Mouse (Mus musculus) urinary bladder, adult 2 months (tissue): ENCODE results near the gene Scgb1b30. TPM values are rescaled to one million over a fixed set of nuclear protein-coding genes. Genes with fewer than 3 reads are reported as not detected.
"Not testable (repeated sequence)": the region's sequence is repeated elsewhere in the genome, so short reads cannot be mapped to it uniquely, and the experiment has no call there.

Source experiments
- DNase-seq: peaks from one replicate; pipeline ENCODE4 v3.0.0; 2022; ENCODE audit warnings: low spot score
- polyA plus RNA-seq: library from polyadenylated mRNA; depleted of rRNA; stranded (reverse); fragments of >200 nt; gene quantifications from 2 replicates; pipeline ENCODE4 v1.2.3, GENCODE M21; 2012; rRNA removed

Scgb1b30 gene
- polyA plus RNA-seq = not detected in 2 replicates

- no peak for DNase-seq
Observed at GRCm38 (mm10) chr7:34094911-34095481, at the start of gene Scgb1b30. Gene Scgb1b30 (plus strand): TSS chr7:34095431.

GRCm38 (mm10) chr7:34068132-34068531, 27.1 kb upstream of the Scgb1b30 start:
- DNase-seq = not testable (repeated sequence)

- DNase-seq = no peak
Observed at GRCm38 (mm10) chr7:34100002-34100401, 4.8 kb downstream of the Scgb1b30 start.

- DNase-seq = no peak
Observed at GRCm38 (mm10) chr7:34101276-34101675, 6.0 kb downstream of the Scgb1b30 start.

- no peak for DNase-seq
Observed at GRCm38 (mm10) chr7:34109190-34109589, 14.0 kb downstream of the Scgb1b30 start.

- no peak for DNase-seq
Observed at GRCm38 (mm10) chr7:34116601-34117000, 21.4 kb downstream of the Scgb1b30 start.

GRCm38 (mm10) chr7:34120636-34121035, 25.4 kb downstream of the Scgb1b30 start:
- not testable (repeated sequence) for DNase-seq

GRCm38 (mm10) chr7:34122987-34123720, 27.9 kb downstream of the Scgb1b30 start:
- no peak for DNase-seq

GRCm38 (mm10) chr7:34125346-34125745, 30.1 kb downstream of the Scgb1b30 start:
- DNase-seq = no peak

GRCm38 (mm10) chr7:34126291-34126690, 31.1 kb downstream of the Scgb1b30 start:
- no peak for DNase-seq

GRCm38 (mm10) chr7:34131118-34131517, 35.9 kb downstream of the Scgb1b30 start:
- no peak for DNase-seq

- no peak for DNase-seq
Observed at GRCm38 (mm10) chr7:34131959-34132354, 36.7 kb downstream of the Scgb1b30 start.

GRCm38 (mm10) chr7:34132355-34133079, 37.3 kb downstream of the Scgb1b30 start:
- DNase-seq = peak; percentile 40

GRCm38 (mm10) chr7:34133117-34133762, 38.0 kb downstream of the Scgb1b30 start, which contains the start of gene Wtip:
Gene Wtip (minus strand): TSS chr7:34133268.
- DNase-seq = peak; percentile 64

GRCm38 (mm10) chr7:34134336-34134735, 39.1 kb downstream of the Scgb1b30 start:
- DNase-seq = no peak

GRCm38 (mm10) chr7:34139493-34139892, 44.3 kb downstream of the Scgb1b30 start:
- no peak for DNase-seq

GRCm38 (mm10) chr7:34141123-34141522, 45.9 kb downstream of the Scgb1b30 start:
- no peak for DNase-seq

GRCm38 (mm10) chr7:34147193-34147592, 52.0 kb downstream of the Scgb1b30 start:
- no peak for DNase-seq
